Mouse (Mus musculus): Measurements from ENCODE around the gene Gabrb1. TPM values are rescaled to one million over a fixed set of nuclear protein-coding genes. Genes with fewer than 3 reads are reported as not detected.

Gene Gabrb1
- polyA plus RNA-seq, 1 experiment, result not detected

- H3K27ac ChIP-seq (ENCODE audit: insufficient read depth, low read length), result no peak overlapping the region
- no peak overlapping the region for H3K9ac ChIP-seq (ENCODE audit: low read depth, poor library complexity, severe bottlenecking)
- no peaks in the 10 kb centered on the region for H3K9me3 ChIP-seq (replicated peaks; ENCODE audit: control insufficient read depth, insufficient read depth, low read length, poor library complexity, severe bottlenecking)
- H3K4me3 ChIP-seq (ENCODE audit: low read depth, low read length), result no peak overlapping the region
- no peaks in the 10 kb centered on the region for H3K36me3 ChIP-seq (ENCODE audit: control insufficient read depth, insufficient read depth, low read length, poor library complexity, severe bottlenecking)
- TF ChIP-seq POLR2A (IDR thresholded peaks at IDR 0.05; ENCODE audit: insufficient read depth, low read length), result no peak
- no peak for TF ChIP-seq CTCF (IDR thresholded peaks at IDR 0.05; ENCODE audit: low read depth, low read length)
- no peak for TF ChIP-seq EP300 (IDR thresholded peaks at IDR 0.05; ENCODE audit: insufficient read depth, low read depth, low read length)
- H3K4me1 ChIP-seq (ENCODE audit: control insufficient read depth, insufficient read depth, low read length), result no peaks in the 10 kb centered on the region
- H3K27me3 ChIP-seq (ENCODE audit: control insufficient read depth, insufficient read depth, low read length, poor library complexity, severe bottlenecking), result no peaks in the 10 kb centered on the region
Measured at GRCm38 (mm10) chr5:72172675-72173074, 514.8 kb downstream of the Gabrb1 start.

- Histone ChIP-seq H3K9me3 (replicated peaks; ENCODE audit: control insufficient read depth, insufficient read depth, low read length, poor library complexity, severe bottlenecking) (no peaks in the 10 kb centered on the region), H3K4me3 (ENCODE audit: low read depth, low read length) (no peak overlapping the region), H3K9ac (ENCODE audit: low read depth, poor library complexity, severe bottlenecking) (no peak overlapping the region), H3K27ac (ENCODE audit: insufficient read depth, low read length) (no peak overlapping the region), H3K4me1 (ENCODE audit: control insufficient read depth, insufficient read depth, low read length) (no peaks in the 10 kb centered on the region), H3K36me3 (ENCODE audit: control insufficient read depth, insufficient read depth, low read length, poor library complexity, severe bottlenecking) (no peaks in the 10 kb centered on the region), H3K27me3 (ENCODE audit: control insufficient read depth, insufficient read depth, low read length, poor library complexity, severe bottlenecking) (no peaks in the 10 kb centered on the region)
- no peak for TF ChIP-seq CTCF (IDR thresholded peaks at IDR 0.05; ENCODE audit: low read depth, low read length)
- no peak for TF ChIP-seq EP300 (IDR thresholded peaks at IDR 0.05; ENCODE audit: insufficient read depth, low read depth, low read length)
- TF ChIP-seq POLR2A (IDR thresholded peaks at IDR 0.05; ENCODE audit: insufficient read depth, low read length), result no peak
Measured at GRCm38 (mm10) chr5:72173521-72173920, 515.6 kb downstream of the Gabrb1 start.

GRCm38 (mm10) chr5:72175050-72175449, 517.1 kb downstream of the Gabrb1 start:
- no peaks in the 10 kb centered on the region for H3K36me3 ChIP-seq (ENCODE audit: control insufficient read depth, insufficient read depth, low read length, poor library complexity, severe bottlenecking)
- no peaks in the 10 kb centered on the region for H3K9me3 ChIP-seq (replicated peaks; ENCODE audit: control insufficient read depth, insufficient read depth, low read length, poor library complexity, severe bottlenecking)
- TF ChIP-seq CTCF (IDR thresholded peaks at IDR 0.05; ENCODE audit: low read depth, low read length), result no peak
- no peak for TF ChIP-seq POLR2A (IDR thresholded peaks at IDR 0.05; ENCODE audit: insufficient read depth, low read length)
- no peak for TF ChIP-seq EP300 (IDR thresholded peaks at IDR 0.05; ENCODE audit: insufficient read depth, low read depth, low read length)
- no peak overlapping the region for H3K27ac ChIP-seq (ENCODE audit: insufficient read depth, low read length)
- H3K4me1 ChIP-seq (ENCODE audit: control insufficient read depth, insufficient read depth, low read length), result no peaks in the 10 kb centered on the region
- no peak overlapping the region for H3K4me3 ChIP-seq (ENCODE audit: low read depth, low read length)
- no peak overlapping the region for H3K9ac ChIP-seq (ENCODE audit: low read depth, poor library complexity, severe bottlenecking)
- no peaks in the 10 kb centered on the region for H3K27me3 ChIP-seq (ENCODE audit: control insufficient read depth, insufficient read depth, low read length, poor library complexity, severe bottlenecking)

- Histone ChIP-seq H3K4me3 (ENCODE audit: low read depth, low read length) (no peak overlapping the region), H3K27ac (ENCODE audit: insufficient read depth, low read length) (no peak overlapping the region)
- no peak for TF ChIP-seq EP300 (IDR thresholded peaks at IDR 0.05; ENCODE audit: insufficient read depth, low read depth, low read length)
- no peak for TF ChIP-seq CTCF (IDR thresholded peaks at IDR 0.05; ENCODE audit: low read depth, low read length)
- TF ChIP-seq POLR2A (IDR thresholded peaks at IDR 0.05; ENCODE audit: insufficient read depth, low read length), result no peak
Measured at GRCm38 (mm10) chr5:72175530-72175929, 517.6 kb downstream of the Gabrb1 start.

GRCm38 (mm10) chr5:72181194-72181593, 523.3 kb downstream of the Gabrb1 start:
- Histone ChIP-seq H3K36me3 (ENCODE audit: control insufficient read depth, insufficient read depth, low read length, poor library complexity, severe bottlenecking) (no peaks in the 10 kb centered on the region), H3K27me3 (ENCODE audit: control insufficient read depth, insufficient read depth, low read length, poor library complexity, severe bottlenecking) (no peaks in the 10 kb centered on the region), H3K9me3 (replicated peaks; ENCODE audit: control insufficient read depth, insufficient read depth, low read length, poor library complexity, severe bottlenecking) (no peaks in the 10 kb centered on the region), H3K27ac (ENCODE audit: insufficient read depth, low read length) (no peak overlapping the region), H3K4me3 (ENCODE audit: low read depth, low read length) (no peak overlapping the region), H3K4me1 (ENCODE audit: control insufficient read depth, insufficient read depth, low read length) (no peaks in the 10 kb centered on the region), H3K9ac (ENCODE audit: low read depth, poor library complexity, severe bottlenecking) (no peak overlapping the region)
- TF ChIP-seq EP300 (IDR thresholded peaks at IDR 0.05; ENCODE audit: insufficient read depth, low read depth, low read length), result no peak
- no peak for TF ChIP-seq POLR2A (IDR thresholded peaks at IDR 0.05; ENCODE audit: insufficient read depth, low read length)
- TF ChIP-seq CTCF (IDR thresholded peaks at IDR 0.05; ENCODE audit: low read depth, low read length), result no peak

More at GRCm38 (mm10) chr5:72175530-72175929, 517.6 kb downstream of the Gabrb1 start:
- H3K9ac ChIP-seq (ENCODE audit: low read depth, poor library complexity, severe bottlenecking), result no peak overlapping the region
- no peaks in the 10 kb centered on the region for H3K9me3 ChIP-seq (replicated peaks; ENCODE audit: control insufficient read depth, insufficient read depth, low read length, poor library complexity, severe bottlenecking)
- H3K4me1 ChIP-seq (ENCODE audit: control insufficient read depth, insufficient read depth, low read length), result no peaks in the 10 kb centered on the region
- H3K27me3 ChIP-seq (ENCODE audit: control insufficient read depth, insufficient read depth, low read length, poor library complexity, severe bottlenecking), result no peaks in the 10 kb centered on the region
- H3K36me3 ChIP-seq (ENCODE audit: control insufficient read depth, insufficient read depth, low read length, poor library complexity, severe bottlenecking), result no peaks in the 10 kb centered on the region

- no peaks in the 10 kb centered on the region for H3K27me3 ChIP-seq (ENCODE audit: control insufficient read depth, insufficient read depth, low read length, poor library complexity, severe bottlenecking)
- no peak overlapping the region for H3K27ac ChIP-seq (ENCODE audit: insufficient read depth, low read length)
- TF ChIP-seq EP300 (IDR thresholded peaks at IDR 0.05; ENCODE audit: insufficient read depth, low read depth, low read length), result no peak
- no peak for TF ChIP-seq CTCF (IDR thresholded peaks at IDR 0.05; ENCODE audit: low read depth, low read length)
- TF ChIP-seq POLR2A (IDR thresholded peaks at IDR 0.05; ENCODE audit: insufficient read depth, low read length), result no peak
- no peak overlapping the region for H3K9ac ChIP-seq (ENCODE audit: low read depth, poor library complexity, severe bottlenecking)
- H3K4me3 ChIP-seq (ENCODE audit: low read depth, low read length), result no peak overlapping the region
- H3K36me3 ChIP-seq (ENCODE audit: control insufficient read depth, insufficient read depth, low read length, poor library complexity, severe bottlenecking), result no peaks in the 10 kb centered on the region
- H3K9me3 ChIP-seq (replicated peaks; ENCODE audit: control insufficient read depth, insufficient read depth, low read length, poor library complexity, severe bottlenecking), result no peaks in the 10 kb centered on the region
- H3K4me1 ChIP-seq (ENCODE audit: control insufficient read depth, insufficient read depth, low read length), result no peaks in the 10 kb centered on the region
Measured at GRCm38 (mm10) chr5:72182804-72183203, 524.9 kb downstream of the Gabrb1 start.
